Mouse (Mus musculus) heart, postnatal 0 days (tissue): ENCODE measurements around the gene Capsl. TPM values are rescaled to one million over a fixed set of nuclear protein-coding genes. Genes with fewer than 3 reads are reported as not detected.

Source experiments
- ATAC-seq: fragments of 200-750 bp; cut with Nextera tagmentation; 2 replicates; pipeline ENCODE4 v1.8.0; 2017; ENCODE audit warnings: low read depth, moderate number of reproducible peaks, moderate library complexity; ENCODE audit not compliant: insufficient read depth
- DNase-seq: peaks from one replicate; pipeline ENCODE4 v3.0.0-alpha.2; 2016; ENCODE audit warnings: low spot score
- H3K27ac ChIP-seq: fragments of 300-500 bp; sonication (generic); 2 replicates; pipeline ENCODE4 v1.5.1; 2014; ENCODE audit warnings: low read depth, mild to moderate bottlenecking
- H3K27me3 ChIP-seq: fragments of 300-500 bp; sonication (generic); 2 replicates; pipeline ENCODE4 v1.6.1; 2014; ENCODE audit warnings: low read length, mixed read lengths; ENCODE audit not compliant: control insufficient read depth, insufficient read depth
- H3K36me3 ChIP-seq: fragments of 300-500 bp; sonication (generic); replicated peaks from 2 replicates; pipeline ENCODE4 v1.6.1; 2014; ENCODE audit warnings: low read length, mixed read lengths; ENCODE audit not compliant: control insufficient read depth, insufficient read depth
- H3K4me1 ChIP-seq: fragments of 300-500 bp; sonication (generic); 2 replicates; pipeline ENCODE4 v1.6.1; 2014; ENCODE audit warnings: antibody characterized with exemption; ENCODE audit not compliant: control insufficient read depth, insufficient read depth
- H3K4me2 ChIP-seq: fragments of 300-500 bp; sonication (generic); 2 replicates; pipeline ENCODE4 v1.6.1; 2014; ENCODE audit warnings: low read depth, mild to moderate bottlenecking, low read length, moderate library complexity
- H3K4me3 ChIP-seq: fragments of 300-500 bp; sonication (generic); 2 replicates; pipeline ENCODE4 v1.5.1; 2014; ENCODE audit warnings: low read depth, low read length
- H3K9ac ChIP-seq: fragments of 300-500 bp; sonication (generic); replicated peaks from 2 replicates; pipeline ENCODE4 v1.6.1; 2014; ENCODE audit warnings: low read depth, low read length, mixed read lengths
- H3K9me3 ChIP-seq: fragments of 300-500 bp; sonication (generic); replicated peaks from 2 replicates; pipeline ENCODE4 v1.6.1; 2016; ENCODE audit warnings: low read length; ENCODE audit not compliant: control insufficient read depth
- CTCF ChIP-seq: IDR thresholded peaks from 2 replicates; pipeline ENCODE4 v1.5.1; 2016; ENCODE audit warnings: antibody characterized with exemption, control low read depth, low read depth
- EP300 ChIP-seq: IDR thresholded peaks from 2 replicates; pipeline ENCODE4 v1.6.1; 2016; ENCODE audit warnings: antibody characterized with exemption, low read depth
- WGBS: fragments of 180-500 bp; shearing (Covaris S2); extraction: QIAGEN DNeasy Blood & Tissue Kit; methylation state at CpG from one replicate; pipeline ENCODE4 v1.1.7; 2014; 5-methylcytosine and 5-hydroxymethylcytosine counted together
- polyA plus RNA-seq: library from polyadenylated mRNA; unstranded; fragments of >200 nt; fragmentation: Nextera tagmentation; extraction: Ambion mirVana; gene quantifications from 2 replicates; pipeline ENCODE4 v1.2.1, GENCODE M21; 2015
- total RNA-seq: library from RNA; depleted of rRNA; stranded (reverse); fragments of >200 nt; gene quantifications from 2 replicates; pipeline ENCODE4 v1.2.3, GENCODE M21; 2014; ENCODE audit warnings: low replicate concordance; rRNA removed

Gene Capsl
- total RNA-seq (not detected in 2 replicates), polyA plus RNA-seq (0.49 TPM in 1 of 2 replicates, not detected in the other)

DNA sequence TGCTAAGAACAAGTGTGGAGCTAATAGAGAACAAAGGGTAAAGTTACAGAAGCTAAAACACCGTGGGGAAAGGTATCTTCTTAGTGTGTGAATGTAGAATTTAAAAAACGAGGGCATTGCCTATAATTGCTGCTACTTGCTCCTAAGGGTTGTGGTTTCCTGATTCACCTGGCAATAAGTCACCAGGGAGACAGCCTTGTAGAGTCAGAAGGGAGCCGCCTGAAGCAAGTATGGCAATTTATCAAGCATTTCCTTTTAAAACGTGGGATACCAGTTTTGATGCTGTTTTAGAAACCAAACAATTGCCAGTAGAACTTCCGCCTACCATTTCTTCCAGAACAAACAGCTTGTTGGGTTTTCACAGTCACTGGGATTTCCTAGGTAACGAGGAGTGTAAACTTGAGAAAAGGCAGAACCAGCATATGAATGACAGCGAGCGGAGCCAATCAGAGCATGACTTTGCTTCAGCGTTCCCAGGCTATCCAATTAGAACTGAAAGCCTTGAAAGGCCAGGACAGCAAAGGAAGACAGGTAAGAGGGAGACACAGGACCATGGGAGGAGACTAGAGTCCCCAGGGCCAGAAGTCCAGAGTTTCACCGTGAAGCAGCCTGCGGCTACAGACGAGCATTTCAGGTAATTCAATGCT is at the start of gene Capsl:
Gene Capsl, plus strand, starts transcription at position 495 of the 647 bp plus-strand sequence.
- no peaks in the 10 kb centered on the region for H3K27me3 ChIP-seq
- WGBS: 47% methylated on average over 12 of the region's 12 CpGs
- no peaks in the 10 kb centered on the region for H3K9me3 ChIP-seq
- no peak within 1 kb of the TSS for H3K4me3 ChIP-seq
- TF ChIP-seq EP300 (no peak), CTCF (no peak)
- no peak within 1 kb of the TSS for H3K9ac ChIP-seq
- no peak within 1 kb of the TSS for H3K27ac ChIP-seq
- ATAC-seq (no peak), DNase-seq (no peak)
- no peaks in the 10 kb centered on the region for H3K36me3 ChIP-seq
- H3K4me2 ChIP-seq: no peak within 1 kb of the TSS
- no peaks in the 10 kb centered on the region for H3K4me1 ChIP-seq

DNA sequence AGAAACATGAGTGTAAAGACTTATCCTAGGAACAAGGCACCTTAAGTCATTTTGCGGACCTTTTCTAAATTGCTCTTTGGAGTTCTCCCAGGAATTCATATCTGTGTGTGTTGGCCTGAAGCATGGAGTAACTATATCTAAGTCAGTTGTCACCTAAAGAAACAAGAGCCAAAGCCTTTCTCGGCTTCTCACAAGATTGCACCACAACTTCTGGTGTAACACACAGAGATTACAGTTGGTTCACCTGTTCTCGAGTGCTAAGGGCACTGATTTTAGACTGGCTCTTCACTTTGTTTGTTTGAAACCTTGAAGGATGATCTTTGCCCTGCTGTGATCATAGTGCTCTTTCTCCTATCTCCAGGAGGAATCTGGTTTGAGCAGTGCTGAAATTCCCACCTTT is 26.4 kb upstream of the Capsl start:
- no peak for TF ChIP-seq EP300
- no peak for TF ChIP-seq CTCF
- no peak for DNase-seq
- no peak for ATAC-seq
- 75% methylated on average over 3 of the region's 3 CpGs for WGBS
- H3K4me1 ChIP-seq: no peaks in the 10 kb centered on the region
- no peaks in the 10 kb centered on the region for H3K9me3 ChIP-seq
- no peak overlapping the region for H3K27ac ChIP-seq
- no peak overlapping the region for H3K9ac ChIP-seq
- H3K36me3 ChIP-seq: no peaks in the 10 kb centered on the region
- H3K4me3 ChIP-seq: no peak overlapping the region
- no peaks in the 10 kb centered on the region for H3K27me3 ChIP-seq
- H3K4me2 ChIP-seq: no peak overlapping the region

DNA sequence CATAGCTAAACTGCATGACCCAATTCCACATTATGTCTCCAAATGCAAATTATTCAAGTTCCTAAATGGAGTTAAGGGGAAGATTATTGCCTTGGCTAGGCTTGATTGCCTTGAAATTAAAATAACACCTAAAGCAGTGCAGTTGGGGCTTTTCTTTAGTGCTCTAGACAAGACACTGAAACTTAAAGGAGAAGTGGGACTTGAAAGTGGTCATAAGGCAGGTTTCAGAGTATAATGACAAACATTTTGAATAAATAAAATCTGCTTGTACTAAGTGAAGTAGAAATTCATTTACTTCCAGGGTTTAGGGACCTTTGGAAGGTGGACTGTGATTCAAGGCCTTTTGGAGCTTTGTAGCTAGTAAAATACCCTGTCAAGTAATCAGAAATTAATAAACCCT is 14.7 kb upstream of the Capsl start:
- H3K4me2 ChIP-seq: no peak overlapping the region
- no peak overlapping the region for H3K9ac ChIP-seq
- H3K36me3 ChIP-seq: no peaks in the 10 kb centered on the region
- no peaks in the 10 kb centered on the region for H3K4me1 ChIP-seq
- ATAC-seq: no peak
- H3K27me3 ChIP-seq: no peaks in the 10 kb centered on the region
- H3K27ac ChIP-seq: no peak overlapping the region
- no peak for DNase-seq
- TF ChIP-seq CTCF (no peak), EP300 (no peak)
- no peaks in the 10 kb centered on the region for H3K9me3 ChIP-seq
- H3K4me3 ChIP-seq: no peak overlapping the region

DNA sequence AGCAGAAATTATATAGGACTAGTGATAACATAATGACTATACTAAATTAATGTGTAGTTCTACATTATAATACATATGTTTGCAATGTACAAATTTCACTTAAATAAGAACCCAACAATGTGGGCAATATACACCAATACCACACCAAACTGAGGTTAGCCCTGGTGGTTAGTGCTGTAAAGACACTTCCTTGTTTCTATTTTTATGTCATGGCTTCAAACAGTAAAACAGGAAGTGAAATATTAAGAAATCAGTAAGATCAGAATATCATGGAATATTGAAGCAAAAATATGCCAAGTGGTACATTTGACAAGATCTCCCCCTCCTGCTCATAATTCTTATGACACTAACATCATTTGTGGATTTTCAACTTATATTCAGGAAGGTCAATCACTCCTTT is 8.0 kb upstream of the Capsl start:
- TF ChIP-seq EP300 (no peak), CTCF (no peak)
- H3K9ac ChIP-seq: no peak overlapping the region
- no peak for DNase-seq
- ATAC-seq: no peak
- H3K4me1 ChIP-seq: no peaks in the 10 kb centered on the region
- H3K36me3 ChIP-seq: no peaks in the 10 kb centered on the region
- H3K27me3 ChIP-seq: no peaks in the 10 kb centered on the region
- no peak overlapping the region for H3K4me2 ChIP-seq
- no peak overlapping the region for H3K27ac ChIP-seq
- no peaks in the 10 kb centered on the region for H3K9me3 ChIP-seq
- H3K4me3 ChIP-seq: no peak overlapping the region

DNA sequence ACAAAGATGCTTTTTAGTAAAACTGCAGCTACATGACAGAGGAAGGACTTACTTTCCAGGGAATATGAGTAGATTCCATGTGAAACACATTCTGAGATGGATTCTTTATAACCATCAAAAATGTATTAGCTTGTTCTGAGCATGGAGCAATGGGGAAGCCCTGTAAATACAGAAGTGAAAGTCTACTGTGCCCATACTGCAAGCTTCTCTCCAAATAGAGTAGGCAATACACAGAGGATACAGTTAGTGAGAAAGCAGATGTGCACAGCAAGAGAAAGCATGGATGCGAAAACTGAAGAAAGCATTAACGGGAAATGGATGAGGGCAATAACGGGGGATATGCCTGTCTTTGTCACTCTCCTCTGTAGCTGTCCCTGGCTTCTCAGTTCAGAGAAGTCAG is 6.0 kb upstream of the Capsl start:
- Histone ChIP-seq H3K36me3 (no peaks in the 10 kb centered on the region), H3K27me3 (no peaks in the 10 kb centered on the region), H3K4me2 (no peak overlapping the region), H3K27ac (no peak overlapping the region), H3K9ac (no peak overlapping the region), H3K9me3 (no peaks in the 10 kb centered on the region), H3K4me3 (no peak overlapping the region), H3K4me1 (no peaks in the 10 kb centered on the region)
- DNase-seq: no peak
- whole genome bisulfite sequencing: 90% methylated on average over 3 of the region's 3 CpGs
- no peak for ATAC-seq
- TF ChIP-seq CTCF (no peak), EP300 (no peak)

DNA sequence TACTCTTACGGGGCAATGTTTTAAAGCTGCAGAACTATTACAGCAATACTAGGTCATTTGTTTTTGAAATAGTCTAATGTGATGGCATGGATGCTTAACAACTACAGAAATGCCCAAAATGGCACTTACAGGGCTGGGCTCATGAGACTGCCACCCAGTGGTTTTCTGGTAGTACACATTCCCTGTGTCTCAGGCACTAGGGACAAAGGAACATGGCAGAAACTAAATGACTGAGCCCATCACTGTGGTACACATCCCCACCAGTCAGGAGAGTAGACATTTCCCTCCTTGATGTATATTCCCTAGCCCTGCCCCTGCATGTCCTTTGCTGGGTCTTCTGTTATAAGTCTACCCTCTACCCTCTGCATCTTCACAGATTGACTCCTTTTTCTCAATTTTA is 16.2 kb downstream of the Capsl start:
- TF ChIP-seq CTCF (peak; percentile 34), EP300 (no peak)
- DNase-seq: no peak
- Histone ChIP-seq H3K27me3 (no peaks in the 10 kb centered on the region), H3K4me3 (no peak overlapping the region), H3K36me3 (no peaks in the 10 kb centered on the region), H3K27ac (no peak overlapping the region), H3K4me1 (no peaks in the 10 kb centered on the region), H3K9me3 (no peaks in the 10 kb centered on the region), H3K4me2 (no peak overlapping the region), H3K9ac (no peak overlapping the region)
- no peak for ATAC-seq
- WGBS: 74% methylated on average over 1 of the region's 1 CpGs
